Mouse (Mus musculus) ES-Bruce4 (cell line): ENCODE measurements around the gene Arsb.

Experiments used
- CTCF ChIP-seq: IDR thresholded peaks from one replicate; pipeline ENCODE4 v1.8.1; 2011; ENCODE audit warnings: low read depth, low read length
- EP300 ChIP-seq: IDR thresholded peaks from 2 replicates; pipeline ENCODE4 v1.6.1; 2011; ENCODE audit warnings: low read depth, low read length; ENCODE audit not compliant: insufficient read depth

DNA sequence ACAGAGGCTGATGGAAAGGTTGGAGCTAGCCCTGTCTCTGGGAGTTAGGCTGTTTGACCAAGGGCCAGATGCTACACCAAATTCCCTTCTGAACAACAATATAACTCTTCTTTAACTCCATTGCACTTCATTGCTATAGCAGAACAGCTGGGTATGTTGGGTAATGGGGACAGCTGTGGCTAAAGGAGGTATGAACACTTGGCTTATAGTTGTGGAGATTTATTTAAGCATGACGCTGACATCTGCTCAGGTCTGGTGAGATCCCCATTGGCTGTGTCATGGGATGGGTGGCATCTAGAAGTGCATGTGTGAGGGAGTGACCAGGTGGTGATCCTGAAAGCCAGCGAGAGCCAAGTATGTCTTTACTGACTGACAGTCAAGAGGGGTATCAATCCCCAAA, 116.8 kb downstream of the Arsb start:
- TF ChIP-seq EP300 (no peak), CTCF (no peak)
